Mouse (Mus musculus): ENCODE measurements around the gene Cdc42. TPM values are rescaled to one million over a fixed set of nuclear protein-coding genes. Genes with fewer than 3 reads are reported as not detected.

The Cdc42 gene
- total RNA-seq, 2 experiments from 2014 or later: 352 to 369 TPM

DNA sequence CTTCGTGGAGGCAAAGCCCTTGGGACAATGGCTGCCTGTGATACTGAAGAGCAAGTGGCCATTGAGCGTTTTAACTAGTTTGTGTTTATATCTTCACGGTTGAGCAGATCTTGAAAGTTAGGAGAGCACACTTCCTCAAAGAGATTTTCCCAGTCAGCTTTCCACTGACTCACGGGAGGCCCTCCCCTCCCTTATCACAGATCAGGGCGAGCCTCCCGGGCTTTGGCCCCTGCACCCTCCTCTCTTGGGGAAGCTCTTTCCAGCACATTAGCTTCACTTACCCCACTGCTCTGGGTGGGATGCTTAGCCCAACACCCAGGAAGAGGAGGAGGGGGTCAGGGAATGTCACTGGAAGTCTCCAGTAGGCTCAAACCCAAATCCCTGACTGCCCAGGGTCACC, 83.2 kb downstream of the Cdc42 start:
- no peak for DNase-seq (ENCODE audit: low spot score in 2 of 2)
- intact Hi-C loops (cut with DNase I): no loop called here

GRCm38 (mm10) chr4:137271856-137272255, 85.7 kb downstream of the Cdc42 start:
- intact Hi-C loops (cut with DNase I): no loop called here
- peak in 1 of 2 experiments; percentile 46 for DNase-seq (ENCODE audit: low spot score in 2 of 2)

Other genes starting within 250 kb of the Cdc42 start
- 10 to 100 TPM; 12.3 to 15.3 TPM for gene Wnt4, start 80.2 kb downstream of the Cdc42 start, total RNA-seq (2021)
- not detected for gene Cela3a, start 52.1 kb upstream of the Cdc42 start, total RNA-seq (2021)
- not detected for gene Cela3b, start 72.8 kb upstream of the Cdc42 start, total RNA-seq (2021)
- gene 1700013G24Rik, start 95.6 kb upstream of the Cdc42 start, total RNA-seq (2021): not detected
- gene Hspg2, start 111.0 kb upstream of the Cdc42 start, total RNA-seq (2021): 1 to 10 TPM; 6.2 to 6.4 TPM
- gene Ldlrad2, start 216.8 kb upstream of the Cdc42 start, total RNA-seq (2021): not detected
- gene Usp48, start 236.0 kb upstream of the Cdc42 start, total RNA-seq (2021): 100 to 1,000 TPM; 108 to 121 TPM

All from left cerebral cortex, postnatal 25 days (tissue).